Mouse (Mus musculus): ENCODE results near the gene Epn3. TPM values are rescaled to one million over a fixed set of nuclear protein-coding genes. Genes with fewer than 3 reads are reported as not detected.

Epn3 gene
- polyA plus RNA-seq, 1 experiment from 2014 or later, result 0.62 TPM

- peak overlapping the region; percentile 49 for H3K4me3 ChIP-seq
- H3K9me3 ChIP-seq, result no peaks in the 10 kb centered on the region
- peak; percentile 59; the same call in 1 of the 2 replicates for ATAC-seq (ENCODE audit: low FRiP score, low read depth)
- H3K27me3 ChIP-seq (replicated peaks), result peaks cover 39% of the 10 kb centered on the region
- peak overlapping the region; percentile 72 for H3K9ac ChIP-seq
- H3K36me3 ChIP-seq, result no peaks in the 10 kb centered on the region
- H3K4me1 ChIP-seq, result peaks cover 10% of the 10 kb centered on the region; the same call in 1 of the 2 replicates
- WGBS, result 4% methylated on average over 55 of the region's 55 CpGs
- H3K4me2 ChIP-seq (replicated peaks), result peak overlapping the region; percentile 85
- no peak overlapping the region for H3K27ac ChIP-seq
These were observed 8.6 kb downstream of the Epn3 start for GRCm38 (mm10) chr11:94491035-94491748.

GRCm38 (mm10) chr11:94489745-94490144 is 10.0 kb downstream of the Epn3 start:
- peaks cover 10% of the 10 kb centered on the region; the same call in 1 of the 2 replicates for H3K4me1 ChIP-seq
- H3K4me2 ChIP-seq (replicated peaks), result no peak overlapping the region
- no peak for ATAC-seq (ENCODE audit: low FRiP score, low read depth)
- H3K4me3 ChIP-seq, result no peak overlapping the region
- H3K27me3 ChIP-seq (replicated peaks), result peaks cover 44% of the 10 kb centered on the region
- no peak overlapping the region for H3K27ac ChIP-seq
- H3K9me3 ChIP-seq, result no peaks in the 10 kb centered on the region
- H3K9ac ChIP-seq, result no peak overlapping the region
- 36% methylated on average over 4 of the region's 4 CpGs for WGBS
- no peaks in the 10 kb centered on the region for H3K36me3 ChIP-seq

- Histone ChIP-seq H3K9me3 (no peaks in the 10 kb centered on the region), H3K27ac (no peak overlapping the region), H3K4me2 (replicated peaks) (no peak overlapping the region), H3K9ac (no peak overlapping the region), H3K4me1 (peaks cover 10% of the 10 kb centered on the region; the same call in 1 of the 2 replicates), H3K4me3 (no peak overlapping the region), H3K27me3 (replicated peaks) (peaks cover 45% of the 10 kb centered on the region), H3K36me3 (no peaks in the 10 kb centered on the region)
- ATAC-seq (ENCODE audit: low FRiP score, low read depth), result no peak
- WGBS, result 87% methylated on average over 11 of the region's 11 CpGs
These were observed 10.8 kb downstream of the Epn3 start for GRCm38 (mm10) chr11:94488767-94489533.

- Histone ChIP-seq H3K4me3 (no peak within 1 kb of the TSS), H3K4me2 (replicated peaks) (peak within 1 kb of the TSS; percentile 37; the same call in 1 of the 2 replicates)
These were observed 13.8 kb downstream of the Epn3 start, which contains the start of gene Spata20 for GRCm38 (mm10) chr11:94486001-94486400. Gene Spata20, minus strand, starts transcription at chr11:94486179.

GRCm38 (mm10) chr11:94485223-94485622 is 14.6 kb downstream of the Epn3 start:
- WGBS, result 80% methylated on average over 5 of the region's 5 CpGs
- H3K9ac ChIP-seq, result no peak overlapping the region
- no peaks in the 10 kb centered on the region for H3K36me3 ChIP-seq
- ATAC-seq (ENCODE audit: low FRiP score, low read depth), result 0 out of 2 replicates have a peak, but pooled peaks have one; percentile 21
- H3K4me3 ChIP-seq, result no peak overlapping the region
- no peaks in the 10 kb centered on the region for H3K9me3 ChIP-seq
- no peaks in the 10 kb centered on the region; the same call in 1 of the 2 replicates for H3K4me1 ChIP-seq
- no peak overlapping the region for H3K4me2 ChIP-seq (replicated peaks)
- H3K27me3 ChIP-seq (replicated peaks), result peaks cover 24% of the 10 kb centered on the region
- no peak overlapping the region for H3K27ac ChIP-seq

More at GRCm38 (mm10) chr11:94486001-94486400, 13.8 kb downstream of the Epn3 start, which contains the start of gene Spata20:
- Histone ChIP-seq H3K9ac (no peak within 1 kb of the TSS), H3K9me3 (no peaks in the 10 kb centered on the region), H3K36me3 (no peaks in the 10 kb centered on the region), H3K4me1 (peaks cover 3% of the 10 kb centered on the region; the same call in 1 of the 2 replicates), H3K27ac (no peak within 1 kb of the TSS), H3K27me3 (replicated peaks) (peaks cover 28% of the 10 kb centered on the region)
- 3% methylated on average over 24 of the region's 24 CpGs for WGBS
- peak; percentile 75 for ATAC-seq (ENCODE audit: low FRiP score, low read depth)

GRCm38 (mm10) chr11:94484636-94485035 is 15.1 kb downstream of the Epn3 start:
- peaks cover 21% of the 10 kb centered on the region for H3K27me3 ChIP-seq (replicated peaks)
- H3K36me3 ChIP-seq, result no peaks in the 10 kb centered on the region
- no peaks in the 10 kb centered on the region for H3K9me3 ChIP-seq
- no peaks in the 10 kb centered on the region; the same call in 1 of the 2 replicates for H3K4me1 ChIP-seq
- H3K4me3 ChIP-seq, result no peak overlapping the region
- no peak overlapping the region for H3K4me2 ChIP-seq (replicated peaks)
- ATAC-seq (ENCODE audit: low FRiP score, low read depth), result no peak
- H3K27ac ChIP-seq, result no peak overlapping the region
- no peak overlapping the region for H3K9ac ChIP-seq
- 89% methylated on average over 9 of the region's 9 CpGs for WGBS

- Histone ChIP-seq H3K27me3 (replicated peaks) (peaks cover 15% of the 10 kb centered on the region), H3K4me2 (replicated peaks) (no peak overlapping the region), H3K4me3 (no peak overlapping the region), H3K9ac (no peak overlapping the region), H3K4me1 (no peaks in the 10 kb centered on the region; the same call in 1 of the 2 replicates), H3K9me3 (no peaks in the 10 kb centered on the region), H3K27ac (no peak overlapping the region), H3K36me3 (no peaks in the 10 kb centered on the region)
- 79% methylated on average over 14 of the region's 14 CpGs for WGBS
- no peak for ATAC-seq (ENCODE audit: low FRiP score, low read depth)
These were observed 15.9 kb downstream of the Epn3 start for GRCm38 (mm10) chr11:94483921-94484320.

- Histone ChIP-seq H3K4me3 (no peak overlapping the region), H3K9me3 (no peaks in the 10 kb centered on the region), H3K27me3 (replicated peaks) (peaks cover 13% of the 10 kb centered on the region), H3K36me3 (no peaks in the 10 kb centered on the region), H3K27ac (no peak overlapping the region), H3K9ac (no peak overlapping the region), H3K4me2 (replicated peaks) (no peak overlapping the region), H3K4me1 (no peaks in the 10 kb centered on the region; the same call in 1 of the 2 replicates)
- 79% methylated on average over 11 of the region's 11 CpGs for WGBS
- ATAC-seq (ENCODE audit: low FRiP score, low read depth), result no peak
These were observed 16.3 kb downstream of the Epn3 start for GRCm38 (mm10) chr11:94483436-94483835.

- 94% methylated on average over 11 of the region's 11 CpGs for WGBS
- H3K36me3 ChIP-seq, result no peaks in the 10 kb centered on the region
- no peak for ATAC-seq (ENCODE audit: low FRiP score, low read depth)
- no peak overlapping the region for H3K9ac ChIP-seq
- H3K4me3 ChIP-seq, result no peak overlapping the region
- no peaks in the 10 kb centered on the region for H3K9me3 ChIP-seq
- no peak overlapping the region for H3K4me2 ChIP-seq (replicated peaks)
- no peaks in the 10 kb centered on the region; the same call in 1 of the 2 replicates for H3K4me1 ChIP-seq
- peaks cover 20% of the 10 kb centered on the region for H3K27me3 ChIP-seq (replicated peaks)
- H3K27ac ChIP-seq, result no peak overlapping the region
These were observed 17.0 kb downstream of the Epn3 start for GRCm38 (mm10) chr11:94482738-94483137.

- Histone ChIP-seq H3K9ac (no peak overlapping the region), H3K36me3 (no peaks in the 10 kb centered on the region), H3K4me1 (no peaks in the 10 kb centered on the region; the same call in 1 of the 2 replicates), H3K27me3 (replicated peaks) (peaks cover 25% of the 10 kb centered on the region), H3K4me2 (replicated peaks) (no peak overlapping the region), H3K9me3 (no peaks in the 10 kb centered on the region), H3K4me3 (no peak overlapping the region), H3K27ac (no peak overlapping the region)
- no peak for ATAC-seq (ENCODE audit: low FRiP score, low read depth)
- WGBS, result 87% methylated on average over 7 of the region's 7 CpGs
These were observed 17.8 kb downstream of the Epn3 start for GRCm38 (mm10) chr11:94481963-94482362.

- no peak for ATAC-seq (ENCODE audit: low FRiP score, low read depth)
- no peak overlapping the region for H3K4me3 ChIP-seq
- H3K9ac ChIP-seq, result no peak overlapping the region
- H3K27ac ChIP-seq, result no peak overlapping the region
- peaks cover 39% of the 10 kb centered on the region for H3K27me3 ChIP-seq (replicated peaks)
- no peak overlapping the region for H3K4me2 ChIP-seq (replicated peaks)
- H3K36me3 ChIP-seq, result no peaks in the 10 kb centered on the region
- WGBS, result 92% methylated on average over 9 of the region's 9 CpGs
- peaks cover 6% of the 10 kb centered on the region; the same call in 1 of the 2 replicates for H3K4me1 ChIP-seq
- no peaks in the 10 kb centered on the region for H3K9me3 ChIP-seq
These were observed 19.4 kb downstream of the Epn3 start for GRCm38 (mm10) chr11:94480382-94480781.

- Histone ChIP-seq H3K4me3 (no peak overlapping the region), H3K4me1 (peaks cover 30% of the 10 kb centered on the region), H3K27ac (no peak overlapping the region), H3K9me3 (no peaks in the 10 kb centered on the region), H3K27me3 (replicated peaks) (peaks cover 53% of the 10 kb centered on the region), H3K9ac (no peak overlapping the region), H3K36me3 (no peaks in the 10 kb centered on the region), H3K4me2 (replicated peaks) (no peak overlapping the region)
- 88% methylated on average over 6 of the region's 6 CpGs for WGBS
- ATAC-seq (ENCODE audit: low FRiP score, low read depth), result no peak
These were observed 22.1 kb downstream of the Epn3 start for GRCm38 (mm10) chr11:94477651-94478050.
